Mouse (Mus musculus) liver, postnatal 0 days (tissue): ENCODE measurements around the gene Pxdn.

Source experiments
- CTCF ChIP-seq: sonication (generic); IDR thresholded peaks from 2 replicates; pipeline ENCODE4 v1.5.1; 2016; ENCODE audit warnings: antibody characterized with exemption, low read depth
- EP300 ChIP-seq: IDR thresholded peaks from 2 replicates; pipeline ENCODE4 v1.6.1; 2016; ENCODE audit warnings: antibody characterized with exemption, low read depth, mild to moderate bottlenecking

GRCm38 (mm10) chr12:30049818-30050217, 112.4 kb downstream of the Pxdn start:
- no peak for TF ChIP-seq CTCF
- no peak for TF ChIP-seq EP300
